Mouse (Mus musculus) heart, postnatal 0 days (tissue): Measurements from ENCODE around the gene Syt2.

Experiments
- CTCF ChIP-seq: IDR thresholded peaks from 2 replicates; pipeline ENCODE4 v1.5.1; 2016; ENCODE audit warnings: antibody characterized with exemption, control low read depth, low read depth
- EP300 ChIP-seq: IDR thresholded peaks from 2 replicates; pipeline ENCODE4 v1.6.1; 2016; ENCODE audit warnings: antibody characterized with exemption, low read depth

DNA sequence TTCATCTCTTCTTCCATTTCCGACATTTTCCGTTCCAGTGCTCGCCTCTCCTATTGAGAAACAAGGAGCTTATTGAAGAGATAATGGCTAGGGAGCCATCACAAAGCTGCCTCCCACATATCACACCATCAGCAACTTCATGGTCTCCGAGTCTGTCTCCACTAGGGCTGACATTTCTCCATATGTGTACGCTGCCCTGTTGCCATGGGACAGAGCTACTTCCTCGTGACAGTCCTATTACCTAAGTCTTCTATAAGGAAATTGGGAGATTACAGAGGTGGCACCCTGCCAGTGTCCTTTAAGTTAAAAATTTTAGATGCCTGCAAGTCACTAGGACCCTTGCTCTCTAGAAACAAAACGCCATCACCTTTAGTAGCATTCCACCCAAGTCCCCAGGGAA is 125.5 kb downstream of the Syt2 start:
- TF ChIP-seq CTCF (no peak), EP300 (no peak)
